Mouse (Mus musculus): ENCODE measurements around the gene Aff3.

- no peak for TF ChIP-seq MAFK (IDR thresholded peaks at IDR 0.05; ENCODE audit: insufficient read depth, low read depth, low read length)
- no peak for TF ChIP-seq HCFC1 (IDR thresholded peaks at IDR 0.05; ENCODE audit: borderline replicate concordance, insufficient read depth, low read length)
Observed at GRCm38 (mm10) chr1:38362275-38362674, 302.5 kb downstream of the Aff3 start.
